Mouse (Mus musculus) erythroblast, embryonic 14.5 days (primary cell): ENCODE data around the gene Gm27021. TPM values are rescaled to one million over a fixed set of nuclear protein-coding genes. Genes with fewer than 3 reads are reported as not detected.

Experiments
- H3K27me3 ChIP-seq: 2 replicates; pipeline ENCODE4 v1.6.1; 2012; ENCODE audit warnings: inconsistent platforms; ENCODE audit not compliant: control insufficient read depth
- H3K36me3 ChIP-seq: 2 replicates; pipeline ENCODE4 v1.6.1; 2012; ENCODE audit warnings: mild to moderate bottlenecking, inconsistent platforms; ENCODE audit not compliant: control insufficient read depth
- H3K4me1 ChIP-seq: 2 replicates; pipeline ENCODE4 v1.6.1; 2012; ENCODE audit warnings: inconsistent platforms; ENCODE audit not compliant: control insufficient read depth
- H3K4me3 ChIP-seq: replicated peaks from 2 replicates; pipeline ENCODE3; 2012; ENCODE audit warnings: moderate library complexity, mild to moderate bottlenecking, inconsistent platforms
- H3K9me3 ChIP-seq: 2 replicates; pipeline ENCODE4 v1.6.1; 2012; ENCODE audit warnings: low read length, inconsistent platforms, mixed read lengths; ENCODE audit not compliant: control insufficient read depth
- GATA1 ChIP-seq: IDR thresholded peaks from 2 replicates; pipeline ENCODE4 v1.6.1; 2012; ENCODE audit warnings: low read length, inconsistent platforms, mixed read lengths
- TAL1 ChIP-seq: IDR thresholded peaks from 3 replicates; pipeline ENCODE4 v1.6.1; 2012; ENCODE audit warnings: low read length, inconsistent platforms, mixed read lengths
- polyA plus RNA-seq: library from polyadenylated mRNA; stranded (reverse); fragments of >175 nt; gene quantifications from 2 replicates; pipeline ENCODE4 v1.2.3, GENCODE M21; 2012

Gene Gm27021
- polyA plus RNA-seq, 1 experiment = 0.74 TPM

DNA sequence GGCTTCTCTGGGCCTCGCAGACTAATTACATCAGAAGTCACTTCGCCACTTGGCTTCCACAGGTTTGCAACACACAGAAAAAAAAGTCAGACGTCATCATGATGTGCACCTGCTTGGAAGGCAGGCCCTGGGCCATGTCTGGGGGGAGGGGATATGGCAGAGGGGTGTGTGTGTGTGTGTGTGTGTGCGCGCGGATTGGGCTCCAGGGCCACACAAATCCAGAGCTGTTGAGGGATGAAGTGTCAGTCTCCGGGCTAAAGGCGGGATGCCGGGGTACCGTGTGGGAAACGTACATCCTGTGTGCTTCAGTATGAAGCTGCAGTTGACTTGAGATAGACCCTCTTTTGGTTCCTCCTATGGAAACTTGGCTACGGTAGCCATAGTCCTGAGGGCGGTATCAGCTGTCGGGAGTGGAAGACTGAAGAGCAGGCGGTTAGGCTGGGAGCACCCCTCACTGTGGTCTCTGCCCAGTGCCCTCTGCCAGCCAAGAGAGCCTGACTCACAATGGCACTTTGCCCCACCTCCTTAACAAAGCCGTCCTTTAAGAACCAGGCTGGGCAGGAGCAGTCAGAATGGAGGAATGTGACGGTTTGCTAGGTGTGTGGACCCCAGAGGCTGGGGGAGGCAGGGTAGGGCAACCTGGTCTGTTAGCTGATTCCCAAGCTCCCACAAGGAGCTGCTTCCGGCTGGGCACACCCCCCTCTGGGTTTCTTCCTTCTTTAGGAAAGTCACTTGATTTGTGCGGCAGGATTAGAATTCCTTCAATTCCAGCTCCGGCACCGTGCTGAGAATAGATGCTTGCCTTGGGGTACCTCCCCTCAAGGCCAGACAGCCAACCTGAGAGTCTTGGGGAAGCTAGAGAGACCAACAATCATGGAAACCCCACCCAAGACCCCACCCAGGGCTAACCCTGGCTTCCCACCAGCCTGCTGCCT lies 36.2 kb downstream of the Gm27021 start:
- TF ChIP-seq GATA1 = no peak
- TF ChIP-seq TAL1 = no peak
- Histone ChIP-seq H3K27me3 (peaks cover 55% of the 10 kb centered on the region), H3K36me3 (no peaks in the 10 kb centered on the region), H3K4me1 (peaks cover 11% of the 10 kb centered on the region), H3K4me3 (no peak overlapping the region), H3K9me3 (peaks cover 7% of the 10 kb centered on the region)

DNA sequence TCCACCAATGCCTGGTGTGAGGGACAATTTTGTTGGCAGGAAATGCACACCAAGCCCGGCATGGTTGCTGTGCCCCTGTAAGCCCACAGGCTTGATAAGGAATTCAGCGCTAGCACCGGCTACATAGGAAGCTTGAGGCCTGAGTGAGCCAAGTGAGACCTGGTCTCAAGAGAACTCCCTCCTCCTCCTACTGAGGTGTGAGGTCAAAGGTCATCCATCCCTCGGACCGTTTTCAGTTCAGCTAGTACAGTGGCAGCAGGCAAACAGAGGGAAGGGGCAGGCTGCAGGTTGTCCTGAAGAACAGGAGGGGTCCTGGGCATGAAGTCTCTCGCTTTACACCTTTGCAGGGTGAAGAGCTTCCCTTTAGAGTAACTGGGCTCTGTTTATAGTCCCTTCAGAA lies 37.0 kb downstream of the Gm27021 start:
- H3K27me3 ChIP-seq = peaks cover 47% of the 10 kb centered on the region
- no peak for TF ChIP-seq TAL1
- TF ChIP-seq GATA1 = no peak

DNA sequence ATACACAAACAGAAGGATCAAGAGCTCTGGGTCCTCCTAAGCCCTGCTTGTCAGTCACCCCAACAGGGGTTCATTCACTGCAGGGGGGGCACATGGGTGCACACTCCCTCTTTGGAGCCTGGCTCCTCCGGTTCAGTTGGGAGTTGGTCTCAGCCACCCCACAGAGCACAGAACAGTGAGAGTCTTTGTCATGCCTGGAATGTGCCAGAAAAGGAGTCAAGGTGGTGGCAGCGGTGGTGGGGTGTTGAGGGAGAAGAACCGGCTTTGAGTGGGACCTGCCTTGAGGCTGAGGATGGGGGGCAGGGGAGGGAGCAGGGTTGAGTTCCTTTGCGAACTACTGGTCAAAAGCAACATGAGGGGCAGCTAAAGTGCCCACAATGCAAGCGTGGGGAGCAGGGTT lies 37.8 kb downstream of the Gm27021 start:
- Histone ChIP-seq H3K36me3 (no peaks in the 10 kb centered on the region), H3K4me1 (peaks cover 11% of the 10 kb centered on the region), H3K9me3 (peaks cover 10% of the 10 kb centered on the region), H3K27me3 (peaks cover 40% of the 10 kb centered on the region), H3K4me3 (no peak overlapping the region)
- TF ChIP-seq GATA1 (no peak), TAL1 (no peak)

More for the DNA sequence above, 37.0 kb downstream of the Gm27021 start:
- Histone ChIP-seq H3K4me3 (no peak overlapping the region), H3K4me1 (peaks cover 11% of the 10 kb centered on the region), H3K9me3 (peaks cover 7% of the 10 kb centered on the region), H3K36me3 (no peaks in the 10 kb centered on the region)

GRCm38 (mm10) chr8:120627298-120627697 lies 40.6 kb downstream of the Gm27021 start:
- TF ChIP-seq GATA1 (no peak), TAL1 (no peak)
- Histone ChIP-seq H3K4me1 (peaks cover 4% of the 10 kb centered on the region), H3K27me3 (peaks cover 13% of the 10 kb centered on the region), H3K9me3 (peaks cover 3% of the 10 kb centered on the region), H3K36me3 (no peaks in the 10 kb centered on the region), H3K4me3 (no peak overlapping the region)

GRCm38 (mm10) chr8:120626461-120626860 lies 41.4 kb downstream of the Gm27021 start:
- Histone ChIP-seq H3K9me3 (peaks cover 3% of the 10 kb centered on the region; the same call in 1 of the 2 replicates), H3K4me3 (no peak overlapping the region), H3K27me3 (peaks cover 5% of the 10 kb centered on the region), H3K36me3 (no peaks in the 10 kb centered on the region), H3K4me1 (peaks cover 4% of the 10 kb centered on the region)
- no peak for TF ChIP-seq GATA1
- no peak for TF ChIP-seq TAL1

DNA sequence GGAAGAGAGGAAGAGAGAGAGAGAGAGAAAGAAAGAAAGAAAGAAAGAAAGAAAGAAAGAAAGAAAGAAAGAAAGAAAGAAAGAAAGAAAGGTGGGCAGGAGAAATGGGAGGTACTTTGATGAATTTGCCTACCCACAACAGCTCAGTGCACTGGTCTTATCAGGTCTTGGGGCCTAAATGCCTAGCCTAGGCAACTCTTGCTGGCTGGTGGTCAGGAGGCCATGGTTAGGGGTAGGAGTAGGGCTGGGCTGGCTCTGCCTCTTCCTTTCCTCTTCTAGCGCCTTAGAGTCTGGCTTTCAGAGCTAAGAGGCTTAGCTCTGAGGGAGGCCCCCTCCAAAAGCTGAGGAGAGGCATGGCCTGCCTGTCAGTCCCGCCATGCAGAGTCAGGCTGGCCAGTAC lies 44.3 kb downstream of the Gm27021 start:
- Histone ChIP-seq H3K4me1 (peaks cover 4% of the 10 kb centered on the region), H3K9me3 (peaks cover 3% of the 10 kb centered on the region; the same call in 1 of the 2 replicates), H3K36me3 (no peaks in the 10 kb centered on the region), H3K27me3 (no peaks in the 10 kb centered on the region), H3K4me3 (no peak overlapping the region)
- no peak for TF ChIP-seq TAL1

- no peaks in the 10 kb centered on the region for H3K36me3 ChIP-seq
- H3K9me3 ChIP-seq = peaks cover 3% of the 10 kb centered on the region; the same call in 1 of the 2 replicates
- TF ChIP-seq TAL1 (no peak), GATA1 (no peak)
- no peaks in the 10 kb centered on the region for H3K27me3 ChIP-seq
- H3K4me1 ChIP-seq = peaks cover 4% of the 10 kb centered on the region
- no peak overlapping the region for H3K4me3 ChIP-seq
Measured at GRCm38 (mm10) chr8:120622161-120622560, 45.7 kb downstream of the Gm27021 start.

DNA sequence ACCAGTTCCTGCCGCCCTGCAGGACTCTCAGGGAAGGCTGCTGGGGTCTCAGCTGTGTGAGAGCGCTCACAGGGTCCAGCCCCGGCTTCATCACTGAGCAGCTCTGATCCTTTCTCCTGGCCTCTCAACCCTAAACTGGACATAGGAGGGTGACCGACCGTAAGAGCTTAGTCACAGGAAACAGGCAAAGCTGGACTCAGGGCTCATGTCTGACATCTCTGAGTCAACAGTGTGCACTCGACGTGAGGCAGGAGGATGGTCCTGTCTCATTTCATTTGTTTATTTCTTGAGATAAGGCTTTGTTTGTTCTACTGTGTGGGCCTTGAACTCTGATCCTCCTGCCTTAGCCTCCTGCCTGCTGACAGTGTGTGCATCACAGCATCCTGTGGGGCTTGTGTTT lies 47.4 kb downstream of the Gm27021 start:
- no peak overlapping the region for H3K4me3 ChIP-seq
- peaks cover 4% of the 10 kb centered on the region for H3K4me1 ChIP-seq
- no peak for TF ChIP-seq TAL1
- TF ChIP-seq GATA1 = no peak

More for the DNA sequence above, 47.4 kb downstream of the Gm27021 start:
- Histone ChIP-seq H3K36me3 (no peaks in the 10 kb centered on the region), H3K9me3 (peaks cover 2% of the 10 kb centered on the region; the same call in 1 of the 2 replicates), H3K27me3 (peaks cover 3% of the 10 kb centered on the region; the same call in 1 of the 2 replicates)
